Mouse (Mus musculus) spleen, adult 2 months (tissue): ENCODE results near the gene Gm42791.

ENCODE experiments used
- CTCF ChIP-seq: fragments of 200-500 bp; IDR thresholded peaks from 2 replicates; pipeline ENCODE4 v1.5.1; 2011; ENCODE audit warnings: mild to moderate bottlenecking, inconsistent platforms; ENCODE audit not compliant: insufficient read depth, insufficient read length, insufficient replicate concordance; ENCODE audit errors: extremely low read depth
- POLR2A ChIP-seq: fragments of 200-500 bp; IDR thresholded peaks from 2 replicates; pipeline ENCODE4 v1.6.1; 2011; ENCODE audit warnings: low read depth, low read length, inconsistent platforms

DNA sequence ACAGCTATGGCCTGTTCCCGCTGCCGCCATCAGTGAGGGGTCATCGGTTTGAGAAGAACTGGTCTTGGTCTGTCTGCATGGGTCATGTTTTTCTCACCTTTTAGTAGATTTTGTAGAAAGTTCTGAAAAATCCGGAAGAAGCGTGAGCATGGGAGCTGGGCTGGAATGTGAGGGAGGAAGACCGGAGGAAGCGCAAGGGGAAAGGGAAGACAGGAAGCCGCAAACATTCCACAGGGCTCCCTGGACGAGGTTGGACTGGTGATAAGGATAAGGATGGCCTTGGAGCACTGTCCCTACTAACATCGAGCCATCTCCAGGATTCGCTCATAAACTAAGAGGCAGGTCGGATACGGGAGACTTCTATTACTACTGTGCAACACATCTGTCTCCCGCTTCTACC is 3.6 kb upstream of the Gm42791 start:
- TF ChIP-seq POLR2A (no peak), CTCF (no peak)
